Mouse (Mus musculus) brown adipose tissue, adult 24 weeks (tissue): ENCODE measurements around the gene Clip2. TPM values are rescaled to one million over a fixed set of nuclear protein-coding genes. Genes with fewer than 3 reads are reported as not detected.
"Not testable (repeated sequence)": the region's sequence is repeated elsewhere in the genome, so short reads cannot be mapped to it uniquely, and the experiment has no call there.

ENCODE experiments used
- H3K27ac ChIP-seq: fragments of 200-500 bp; replicated peaks from 2 replicates; pipeline ENCODE4 v1.5.1; 2012; ENCODE audit warnings: low read depth, mild to moderate bottlenecking, low read length
- H3K4me1 ChIP-seq: fragments of 200-500 bp; 2 replicates; pipeline ENCODE4 v1.6.1; 2012; ENCODE audit warnings: low read length, mixed read lengths; ENCODE audit not compliant: control insufficient read depth, insufficient read depth, insufficient read length
- H3K4me3 ChIP-seq: fragments of 200-500 bp; 2 replicates; pipeline ENCODE4 v1.5.1; 2012; ENCODE audit warnings: low read depth, mild to moderate bottlenecking, low read length, moderate library complexity; ENCODE audit not compliant: insufficient read depth
- polyA plus RNA-seq: library from polyadenylated mRNA; stranded (reverse); fragments of >200 nt; gene quantifications from 2 replicates; pipeline ENCODE4 v1.2.4, GENCODE M21; 2012; ENCODE audit not compliant: missing spikeins, insufficient read depth, insufficient read length

Gene Clip2
- polyA plus RNA-seq, 1 experiment: 6.9 TPM

GRCm38 (mm10) chr5:134456503-134456962, 95.7 kb downstream of the Clip2 start, which contains the start of gene Gtf2ird1:
Gtf2ird1 (minus strand) TSS chr5:134456716.
- H3K27ac ChIP-seq: peak within 1 kb of the TSS; percentile 97
- peak within 1 kb of the TSS; percentile 96 for H3K4me3 ChIP-seq
- no peaks in the 10 kb centered on the region for H3K4me1 ChIP-seq

GRCm38 (mm10) chr5:134455914-134456423, 96.3 kb downstream of the Clip2 start:
- Histone ChIP-seq H3K4me1 (no peaks in the 10 kb centered on the region), H3K27ac (peak overlapping the region; percentile 97), H3K4me3 (peak overlapping the region; percentile 96)

GRCm38 (mm10) chr5:134455186-134455895, 96.9 kb downstream of the Clip2 start:
- Histone ChIP-seq H3K4me3 (peak overlapping the region; percentile 96), H3K27ac (peak overlapping the region; percentile 97), H3K4me1 (no peaks in the 10 kb centered on the region)

- Histone ChIP-seq H3K27ac (peak overlapping the region; percentile 97), H3K4me3 (peak overlapping the region; percentile 96), H3K4me1 (no peaks in the 10 kb centered on the region)
Measured at GRCm38 (mm10) chr5:134454421-134454820, 97.8 kb downstream of the Clip2 start.

GRCm38 (mm10) chr5:134453577-134453976, 98.7 kb downstream of the Clip2 start:
- Histone ChIP-seq H3K4me1 (no peaks in the 10 kb centered on the region), H3K4me3 (peak overlapping the region; percentile 96; the same call in 1 of the 2 replicates), H3K27ac (peak overlapping the region; percentile 69)

GRCm38 (mm10) chr5:134446755-134447154, 105.5 kb downstream of the Clip2 start:
- not testable (repeated sequence) for H3K4me3 ChIP-seq, H3K27ac ChIP-seq

GRCm38 (mm10) chr5:134445895-134446294, 106.3 kb downstream of the Clip2 start:
- Histone ChIP-seq H3K27ac (no peak overlapping the region), H3K4me3 (no peak overlapping the region), H3K4me1 (no peaks in the 10 kb centered on the region)

More at GRCm38 (mm10) chr5:134446755-134447154, 105.5 kb downstream of the Clip2 start:
- not testable (repeated sequence) for H3K4me1 ChIP-seq

GRCm38 (mm10) chr5:134445208-134445831, 106.9 kb downstream of the Clip2 start:
- Histone ChIP-seq H3K4me3 (no peak overlapping the region), H3K4me1 (peaks cover 2% of the 10 kb centered on the region; the same call in 1 of the 2 replicates), H3K27ac (peak overlapping the region; percentile 1; the same call in 1 of the 2 replicates)

- H3K27ac ChIP-seq: no peak overlapping the region
- peaks cover 8% of the 10 kb centered on the region; the same call in 1 of the 2 replicates for H3K4me1 ChIP-seq
Measured at GRCm38 (mm10) chr5:134444473-134444872, 107.8 kb downstream of the Clip2 start.

GRCm38 (mm10) chr5:134442066-134442465, 110.2 kb downstream of the Clip2 start:
- no peak overlapping the region for H3K4me3 ChIP-seq
- H3K4me1 ChIP-seq: peaks cover 22% of the 10 kb centered on the region
- H3K27ac ChIP-seq: no peak overlapping the region

More at GRCm38 (mm10) chr5:134444473-134444872, 107.8 kb downstream of the Clip2 start:
- no peak overlapping the region for H3K4me3 ChIP-seq

GRCm38 (mm10) chr5:134441105-134441504, 111.1 kb downstream of the Clip2 start:
- Histone ChIP-seq H3K4me3 (no peak overlapping the region), H3K27ac (no peak overlapping the region), H3K4me1 (peaks cover 22% of the 10 kb centered on the region)

- no peak overlapping the region for H3K4me3 ChIP-seq
- 0 out of 2 replicates have a peak overlapping the region, but pooled peaks have one; percentile 5 for H3K27ac ChIP-seq
- peaks cover 22% of the 10 kb centered on the region for H3K4me1 ChIP-seq
Measured at GRCm38 (mm10) chr5:134440098-134440497, 112.1 kb downstream of the Clip2 start.

- Histone ChIP-seq H3K4me3 (no peak overlapping the region), H3K27ac (no peak overlapping the region), H3K4me1 (peaks cover 23% of the 10 kb centered on the region)
Measured at GRCm38 (mm10) chr5:134439481-134439880, 112.8 kb downstream of the Clip2 start.
